Mouse (Mus musculus): ENCODE measurements around the gene Acbd5.
A peak's percentile ranks its signal among the peaks of the same experiment; 100 is the strongest.

Acbd5 gene

DNA sequence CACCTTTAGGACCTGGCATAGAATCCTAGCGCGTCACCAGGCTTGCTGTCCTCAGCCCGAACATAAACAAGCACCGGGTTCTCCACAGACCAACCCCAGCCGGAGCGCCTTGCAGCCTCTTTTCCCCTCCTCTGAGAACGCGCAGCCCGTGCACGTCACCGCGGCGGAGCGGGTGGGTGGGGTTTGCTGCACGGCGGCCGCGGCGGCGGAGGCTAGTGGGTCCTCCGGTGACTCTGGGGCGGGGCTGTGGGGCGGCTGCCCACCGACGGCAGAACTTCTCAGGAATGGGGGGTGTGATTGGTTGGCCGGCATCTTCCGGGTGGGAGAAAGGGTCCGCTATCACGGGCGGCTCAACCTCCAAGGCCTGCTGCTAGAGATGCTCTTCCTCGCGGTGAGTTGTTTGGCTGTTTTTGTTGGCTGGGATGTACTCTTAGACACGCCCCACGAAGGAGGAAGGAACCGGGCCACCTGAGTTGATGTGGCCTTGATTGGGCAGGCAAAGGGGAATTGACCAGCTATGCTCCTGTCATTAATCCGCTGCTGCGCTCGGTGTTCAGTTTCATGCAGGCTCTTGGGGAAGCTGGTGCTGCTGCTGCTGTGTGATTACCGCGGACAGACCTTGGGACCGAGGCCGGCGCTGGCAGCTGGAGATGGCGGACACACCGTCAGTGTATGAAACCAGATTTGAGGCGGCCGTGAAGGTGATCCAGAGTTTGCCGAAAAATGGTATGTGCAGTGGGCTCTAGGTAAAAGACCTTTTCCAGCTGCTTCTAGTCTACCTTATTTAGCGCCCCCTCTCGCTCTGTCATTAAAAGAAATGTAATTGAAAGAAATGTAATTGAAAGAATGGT, 1.2 kb downstream of the Acbd5 start:
- peak; percentile 95 for DNase-seq

DNA sequence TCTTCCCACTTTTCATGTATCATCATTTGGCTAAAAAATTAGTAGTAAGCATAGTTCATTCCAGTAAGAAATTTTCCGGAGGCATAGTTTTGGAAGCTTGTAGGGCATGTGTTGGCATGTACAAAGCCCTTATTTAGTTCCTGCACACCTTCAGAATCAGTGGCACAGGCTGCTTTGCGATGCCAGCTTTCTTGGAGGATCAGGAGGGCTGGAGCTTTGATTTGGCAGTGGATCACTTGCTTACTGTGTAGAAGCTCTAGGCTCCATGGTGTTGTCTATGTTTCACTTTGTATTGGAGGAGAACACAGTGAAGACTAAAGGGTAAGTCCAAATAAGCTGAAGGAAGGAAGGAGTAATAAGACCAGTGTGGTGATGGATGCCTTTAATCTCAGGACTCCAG, 2.5 kb downstream of the Acbd5 start:
- no peak for DNase-seq

DNA sequence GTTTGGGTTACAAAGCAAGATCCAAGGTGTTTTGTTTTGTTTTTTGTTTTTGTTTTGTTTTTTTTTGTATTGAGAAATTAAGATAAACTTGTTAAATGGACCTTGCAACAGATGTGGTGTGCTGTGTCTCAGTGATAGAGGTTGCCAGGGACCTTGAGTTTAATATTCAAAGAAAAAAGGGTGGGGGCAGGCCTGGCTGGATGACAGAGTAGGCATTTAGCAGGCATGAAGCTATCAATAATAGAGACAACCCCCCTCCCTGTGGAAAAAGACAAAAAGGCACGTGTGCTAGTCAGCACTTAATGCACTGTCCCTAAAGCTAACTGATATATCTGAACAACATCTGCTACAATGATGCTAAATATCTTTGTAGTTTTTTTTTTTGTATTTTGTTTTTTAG, 3.4 kb downstream of the Acbd5 start:
- DNase-seq, result no peak

DNA sequence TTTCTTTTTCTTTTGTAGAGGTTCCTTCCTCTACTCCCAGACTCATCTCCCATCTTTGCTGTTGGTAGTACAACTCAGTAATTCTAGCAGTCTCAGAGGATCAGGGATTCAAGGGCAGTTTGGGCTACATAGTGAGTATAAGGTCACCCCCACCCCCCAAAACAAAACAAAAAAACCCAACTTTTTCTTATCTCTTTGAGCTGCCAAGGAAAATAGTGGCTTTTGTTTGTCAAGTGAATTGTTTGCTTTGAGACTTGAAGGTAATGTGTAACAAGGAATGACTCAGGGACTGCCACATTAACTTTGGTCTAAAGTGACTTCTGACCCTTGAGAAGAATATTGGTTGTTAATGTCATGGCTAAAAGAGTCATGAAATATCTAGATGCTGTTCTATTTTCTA, 7.9 kb downstream of the Acbd5 start:
- DNase-seq, result no peak

DNA sequence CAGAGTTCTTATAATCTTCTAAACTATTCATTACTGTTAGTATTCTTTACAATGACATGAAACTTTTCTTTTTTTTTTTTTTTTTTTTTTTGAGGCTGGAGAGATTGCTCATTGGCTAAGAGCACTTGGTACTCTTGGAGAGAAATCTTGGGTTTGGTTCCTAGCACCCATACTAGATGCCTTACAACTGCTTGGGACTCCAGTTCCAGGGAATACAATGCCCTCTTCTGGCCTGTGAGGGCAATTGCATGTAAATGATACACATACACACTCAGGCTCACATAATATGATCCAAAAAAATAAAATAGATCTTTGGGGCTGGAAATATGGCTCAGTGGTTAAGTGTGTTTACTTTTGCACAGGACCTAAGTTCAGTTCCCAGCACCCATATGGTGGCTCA, 8.8 kb downstream of the Acbd5 start:
- DNase-seq, result no peak

DNA sequence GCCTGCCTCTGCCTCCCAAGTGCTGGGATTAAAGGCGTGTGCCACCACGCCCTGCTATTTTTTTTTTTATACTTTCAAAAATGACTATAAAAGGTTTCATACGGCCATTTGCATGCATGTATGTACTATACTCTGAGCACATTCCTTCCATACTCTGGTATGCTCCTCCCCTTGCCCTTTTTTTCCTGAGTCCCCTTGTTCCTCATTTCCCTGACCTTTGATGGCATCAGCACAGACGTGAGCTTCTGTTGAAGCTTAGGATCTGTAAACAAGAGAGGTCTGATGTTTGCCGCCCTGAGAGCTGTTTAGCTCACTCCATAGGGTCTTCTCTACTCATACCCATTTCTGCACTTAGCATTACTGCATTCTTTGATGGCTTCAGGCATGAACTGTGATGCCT, 9.7 kb downstream of the Acbd5 start:
- no peak for DNase-seq

DNA sequence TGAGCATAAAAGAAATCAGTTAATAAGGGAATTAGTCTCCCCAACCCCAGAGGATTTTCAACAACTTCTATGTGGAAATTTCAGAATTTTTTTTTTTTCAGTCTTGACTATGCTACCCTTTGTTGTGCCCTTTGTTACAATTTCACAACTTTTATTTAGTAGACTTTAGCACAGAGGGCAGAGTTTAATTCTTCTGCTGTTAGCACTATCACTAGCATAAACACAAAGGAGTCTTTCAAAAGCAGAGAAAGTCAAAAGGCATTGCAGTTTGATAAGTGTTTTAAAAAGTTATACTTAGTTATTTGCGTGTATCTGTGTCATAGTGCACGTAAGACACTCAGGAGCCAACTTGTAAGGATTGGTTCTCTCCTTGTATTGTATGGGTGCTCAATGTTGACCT, 10.6 kb downstream of the Acbd5 start:
- no peak for DNase-seq

DNA sequence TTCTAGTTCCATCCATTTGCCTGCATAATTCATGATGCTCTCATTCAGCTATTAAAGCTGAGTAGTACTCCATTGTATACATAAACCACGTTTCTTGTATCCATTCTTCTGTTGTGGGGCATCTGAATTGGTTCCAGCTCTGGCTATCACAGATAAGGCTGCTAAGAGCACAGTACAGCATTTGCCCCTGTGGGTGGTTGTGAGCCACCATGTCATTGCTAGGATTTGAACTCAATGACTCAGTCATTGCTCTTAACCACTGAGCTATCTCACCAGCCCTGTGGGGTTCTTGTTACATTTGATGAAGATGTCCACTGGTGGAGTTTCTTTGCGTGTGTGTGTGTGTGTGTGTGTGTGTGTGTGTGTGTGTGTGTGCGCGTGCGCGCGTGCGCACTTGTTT, 16.6 kb downstream of the Acbd5 start:
- DNase-seq, result no peak

DNA sequence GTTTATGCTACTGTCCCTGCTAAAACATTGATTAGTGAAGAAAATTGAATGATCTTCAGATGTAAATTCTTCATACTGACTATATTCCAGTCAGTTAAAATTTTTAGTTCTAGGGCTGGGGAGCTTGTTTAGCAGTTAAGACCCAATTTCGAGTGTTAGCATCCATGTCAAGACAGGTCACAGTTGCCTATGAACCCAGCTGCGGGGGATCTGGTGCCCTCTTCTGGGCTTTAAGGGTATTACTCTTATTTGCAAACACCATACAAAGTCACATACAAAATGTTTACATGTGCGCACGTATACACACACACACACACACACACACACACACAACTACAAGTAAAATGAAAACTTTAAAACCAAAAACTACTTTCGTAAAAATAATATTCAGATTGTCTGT, 24.2 kb downstream of the Acbd5 start:
- peak; percentile 28 for DNase-seq

DNA sequence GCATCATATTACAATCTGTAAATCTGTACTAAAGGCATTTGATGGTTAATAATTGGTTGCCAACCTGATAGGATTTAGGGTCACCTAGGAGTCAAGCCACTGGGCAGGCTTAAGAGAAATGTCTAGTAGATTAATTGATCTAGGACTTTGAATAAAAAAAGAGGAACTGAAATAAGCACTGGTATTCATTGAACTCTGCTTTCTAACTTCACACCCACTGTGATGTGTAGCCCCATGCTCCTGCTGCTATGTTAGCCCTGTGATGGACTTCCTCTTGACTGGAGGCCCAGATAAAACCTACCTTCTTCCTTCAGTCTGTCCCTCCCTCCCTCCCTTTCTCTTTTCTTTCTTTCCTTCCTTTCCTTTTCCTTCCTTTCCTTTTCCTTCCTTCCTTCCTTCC, 29.1 kb downstream of the Acbd5 start:
- DNase-seq, result no peak

DNA sequence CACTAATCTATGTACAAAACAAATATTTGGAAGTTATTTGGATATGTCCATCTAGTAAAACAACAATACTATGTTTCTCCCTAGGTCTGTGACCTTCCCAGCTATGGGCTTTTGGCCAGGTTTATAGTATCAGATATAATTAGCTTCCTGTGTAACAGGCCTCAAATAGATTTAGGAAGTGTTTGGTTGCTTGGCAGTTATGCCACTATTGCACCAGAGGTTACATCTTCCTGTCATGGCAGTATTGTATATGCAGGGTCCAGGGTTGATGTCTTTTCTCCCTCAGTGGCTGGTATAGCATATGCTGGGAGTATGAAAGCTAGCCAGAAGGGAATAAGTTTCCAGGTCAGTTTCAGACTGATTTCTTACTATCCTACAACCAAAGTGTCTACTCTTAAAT, 34.3 kb downstream of the Acbd5 start:
- DNase-seq, result no peak

DNA sequence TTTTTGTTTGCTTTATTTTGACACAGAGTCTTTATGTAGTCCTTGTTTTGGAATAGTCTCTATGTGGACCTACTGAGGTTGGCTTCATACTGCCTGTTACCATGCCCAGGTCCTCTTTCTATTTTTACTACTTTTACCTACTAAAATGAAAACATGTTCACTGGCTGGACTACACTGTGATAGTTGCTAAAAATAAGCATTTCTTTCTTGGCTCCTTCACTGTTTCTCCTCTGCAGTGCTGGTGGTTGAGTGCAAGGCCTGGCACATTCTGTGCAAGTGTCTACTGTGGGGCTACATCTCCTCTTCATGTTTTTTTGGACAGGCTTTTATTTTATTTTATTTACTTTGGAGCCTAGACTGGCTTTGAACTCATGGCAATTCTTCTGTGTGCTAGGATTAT, 51.6 kb downstream of the Acbd5 start:
- DNase-seq, result no peak

DNA sequence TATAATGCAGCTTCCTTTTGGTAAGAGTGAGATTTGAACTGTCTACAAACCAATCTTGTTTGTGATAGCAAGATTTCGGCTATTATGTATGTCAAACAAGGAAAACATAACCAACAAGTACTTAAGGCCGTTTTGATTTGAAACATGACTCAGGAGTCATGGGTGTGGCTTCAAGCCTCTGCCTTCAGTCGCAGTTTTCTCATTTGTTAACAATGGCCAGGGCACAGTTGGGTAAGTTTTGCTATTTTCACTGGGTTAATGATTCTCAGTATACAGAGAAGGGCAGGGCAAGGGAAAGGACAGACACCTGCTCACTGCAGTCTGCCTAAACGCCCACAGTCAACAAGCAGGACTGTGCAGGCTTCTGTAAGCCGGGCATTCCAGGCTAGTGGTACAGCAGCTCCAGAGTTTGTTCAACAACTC, 87.2 kb downstream of the Acbd5 start:
- DNase-seq, result peak; percentile 23

DNA sequence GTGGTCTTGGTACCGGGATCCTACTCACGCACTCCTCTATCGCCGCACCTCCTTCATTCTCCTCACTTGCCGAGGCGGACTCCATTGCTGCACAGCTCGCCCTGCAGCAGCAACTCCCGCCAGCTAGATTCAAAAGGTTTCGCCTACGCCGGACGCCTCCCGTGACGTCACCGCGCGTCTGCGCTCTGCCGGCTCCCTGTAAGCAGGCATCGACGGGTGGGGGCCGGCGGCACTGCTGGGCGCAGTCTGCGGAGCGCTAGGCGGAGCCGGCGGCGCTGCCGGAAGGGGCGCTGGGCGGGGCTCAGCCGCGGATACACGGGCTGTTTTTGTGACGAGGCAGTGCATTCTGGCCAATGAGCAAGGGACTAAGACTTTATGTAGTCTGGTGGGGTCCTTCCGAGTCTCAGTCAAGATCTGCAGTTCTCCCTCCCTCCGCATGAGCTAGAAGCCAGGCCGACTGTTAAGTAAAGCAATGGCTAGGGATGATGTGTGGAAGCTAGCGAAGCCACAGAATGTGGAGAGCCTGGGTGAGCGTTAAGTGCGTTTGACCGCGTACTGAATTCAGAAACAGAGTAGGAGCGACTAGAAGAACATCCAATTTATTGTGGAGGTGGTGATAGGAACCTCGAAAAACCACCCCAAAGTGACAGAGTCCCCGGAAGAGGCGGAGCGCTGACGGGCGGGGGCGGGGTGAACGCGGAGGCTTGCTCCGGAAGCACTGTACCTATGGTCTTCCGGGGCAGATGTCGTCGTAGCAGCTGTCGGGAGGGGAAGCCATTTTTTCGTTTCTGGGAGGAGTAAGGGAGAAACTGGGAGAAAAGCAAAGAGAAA, 88.0 kb downstream of the Acbd5 start, which contains the start of the genes Mastl and Yme1l1:
TSS of gene Mastl (minus strand) at position 248 of the 831 bp plus-strand sequence.
TSS of gene Yme1l1 (plus strand) at position 593 of the 831 bp plus-strand sequence.
- DNase-seq, result peak; percentile 98

DNA sequence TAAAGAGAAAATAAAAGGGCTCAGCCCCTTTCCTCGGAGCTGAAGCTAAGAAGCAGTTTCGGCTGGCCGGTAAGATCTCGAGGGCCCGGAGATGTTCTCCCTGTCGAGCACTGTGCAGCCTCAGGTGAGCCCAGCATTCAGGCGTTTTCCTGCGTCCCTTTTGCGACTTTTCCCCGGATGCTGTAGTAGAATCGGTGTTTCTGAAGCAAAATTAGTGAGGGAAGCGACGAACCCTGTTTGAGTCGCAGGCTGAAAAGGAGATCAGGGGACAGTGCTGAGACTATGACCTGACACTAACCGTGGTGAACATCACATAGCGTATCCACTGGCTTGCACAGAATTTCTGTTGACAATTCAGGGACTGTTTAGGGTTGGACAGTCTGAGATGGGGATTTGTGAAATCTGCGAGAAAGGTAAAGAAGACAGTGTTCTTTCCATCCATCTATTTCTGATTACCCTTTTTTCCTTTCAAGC, 88.7 kb downstream of the Acbd5 start:
- DNase-seq, result no peak

All from liver (tissue).